Mouse (Mus musculus) erythroblast, embryonic 14.5 days (primary cell): ENCODE results near the gene Cpb1.

Source experiments
- GATA1 ChIP-seq: IDR thresholded peaks from 2 replicates; pipeline ENCODE4 v1.6.1; 2012; ENCODE audit warnings: low read length, inconsistent platforms, mixed read lengths
- TAL1 ChIP-seq: IDR thresholded peaks from 3 replicates; pipeline ENCODE4 v1.6.1; 2012; ENCODE audit warnings: low read length, inconsistent platforms, mixed read lengths

DNA sequence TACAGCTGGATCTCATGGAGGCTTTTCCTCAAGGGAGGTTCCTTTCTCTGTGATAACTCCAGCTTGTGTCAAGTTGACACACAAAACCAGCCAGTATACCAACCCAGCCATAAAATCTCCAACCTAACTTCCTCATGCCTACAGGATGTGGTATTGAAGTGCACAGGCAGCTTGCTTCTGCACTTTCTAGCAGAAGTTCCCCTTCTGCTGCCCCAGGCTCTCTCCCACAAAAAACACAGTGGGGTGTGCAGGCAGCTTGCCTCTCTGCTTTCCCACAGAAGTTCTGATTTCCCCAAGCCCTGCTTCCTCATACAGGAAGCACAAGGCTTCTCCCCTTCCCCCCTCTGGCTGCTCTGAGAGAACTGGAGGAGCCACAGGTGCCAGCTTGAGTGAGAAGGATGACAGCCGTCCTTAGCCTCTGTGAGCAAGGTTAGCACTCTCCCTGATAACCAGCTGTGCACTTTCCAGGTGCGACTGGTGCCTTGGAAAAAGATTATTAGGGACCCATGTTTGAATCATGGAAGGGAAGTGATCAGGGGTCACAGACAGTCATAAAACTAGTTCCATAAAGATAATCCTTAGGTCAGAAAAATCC is 29.3 kb upstream of the Cpb1 start:
- TF ChIP-seq TAL1 (no peak), GATA1 (no peak)
